Mouse (Mus musculus): Measurements from ENCODE around the gene Nufip1. TPM values are rescaled to one million over a fixed set of nuclear protein-coding genes. Genes with fewer than 3 reads are reported as not detected.

Gene Nufip1
- total and polyA plus RNA-seq, 2 experiments, result 1.9 to 2.7 TPM

GRCm38 (mm10) chr14:76164236-76164635 is 53.5 kb downstream of the Nufip1 start:
- Histone ChIP-seq H3K4me1 (ENCODE audit: control insufficient read depth, insufficient read depth, low read length) (no peaks in the 10 kb centered on the region), H3K4me3 (ENCODE audit: insufficient read depth, low read depth, low read length) (no peak overlapping the region), H3K27ac (replicated peaks; ENCODE audit: insufficient read depth, low read depth, low read length) (no peak overlapping the region), H3K79me2 (ENCODE audit: control insufficient read depth, insufficient read depth, low read length) (no peaks in the 10 kb centered on the region), H3K9ac (ENCODE audit: low read depth, low read length) (no peak overlapping the region), H3K36me3 (ENCODE audit: control insufficient read depth, insufficient read depth, low read length) (no peaks in the 10 kb centered on the region), H3K27me3 (ENCODE audit: control insufficient read depth, insufficient read depth, low read length) (peaks cover 2% of the 10 kb centered on the region; the same call in 1 of the 2 replicates)
- WGBS, result 52% methylated on average over 11 of the region's 11 CpGs
- DNase-seq (ENCODE audit: extremely low read depth, low read depth, low spot score), result no peak
- TF ChIP-seq CTCF (IDR thresholded peaks at IDR 0.05; ENCODE audit: low read depth, low read length) (no peak), POLR2A (IDR thresholded peaks at IDR 0.05; ENCODE audit: extremely low read depth, insufficient read depth, low read length) (no peak)

- no peaks in the 10 kb centered on the region for H3K79me2 ChIP-seq (ENCODE audit: control insufficient read depth, insufficient read depth, low read length)
- H3K27me3 ChIP-seq (ENCODE audit: control insufficient read depth, insufficient read depth, low read length), result peaks cover 2% of the 10 kb centered on the region; the same call in 1 of the 2 replicates
- no peak for DNase-seq (ENCODE audit: extremely low read depth, low read depth, low spot score)
- H3K4me3 ChIP-seq (ENCODE audit: insufficient read depth, low read depth, low read length), result no peak overlapping the region
- H3K27ac ChIP-seq (replicated peaks; ENCODE audit: insufficient read depth, low read depth, low read length), result no peak overlapping the region
- H3K4me1 ChIP-seq (ENCODE audit: control insufficient read depth, insufficient read depth, low read length), result no peaks in the 10 kb centered on the region
- TF ChIP-seq POLR2A (IDR thresholded peaks at IDR 0.05; ENCODE audit: extremely low read depth, insufficient read depth, low read length) (no peak), CTCF (IDR thresholded peaks at IDR 0.05; ENCODE audit: low read depth, low read length) (no peak)
- no peak overlapping the region for H3K9ac ChIP-seq (ENCODE audit: low read depth, low read length)
- no peaks in the 10 kb centered on the region for H3K36me3 ChIP-seq (ENCODE audit: control insufficient read depth, insufficient read depth, low read length)
- WGBS, result 28% methylated on average over 32 of the region's 32 CpGs
Measured at GRCm38 (mm10) chr14:76164904-76165755, 54.4 kb downstream of the Nufip1 start.

- Histone ChIP-seq H3K4me3 (ENCODE audit: insufficient read depth, low read depth, low read length) (no peak overlapping the region), H3K4me1 (ENCODE audit: control insufficient read depth, insufficient read depth, low read length) (no peaks in the 10 kb centered on the region), H3K9ac (ENCODE audit: low read depth, low read length) (no peak overlapping the region), H3K36me3 (ENCODE audit: control insufficient read depth, insufficient read depth, low read length) (no peaks in the 10 kb centered on the region), H3K27ac (replicated peaks; ENCODE audit: insufficient read depth, low read depth, low read length) (no peak overlapping the region), H3K79me2 (ENCODE audit: control insufficient read depth, insufficient read depth, low read length) (no peaks in the 10 kb centered on the region), H3K27me3 (ENCODE audit: control insufficient read depth, insufficient read depth, low read length) (peaks cover 2% of the 10 kb centered on the region; the same call in 1 of the 2 replicates)
- 69% methylated on average over 11 of the region's 11 CpGs for WGBS
- DNase-seq (ENCODE audit: extremely low read depth, low read depth, low spot score), result no peak
- TF ChIP-seq CTCF (IDR thresholded peaks at IDR 0.05; ENCODE audit: low read depth, low read length), result no peak
- TF ChIP-seq POLR2A (IDR thresholded peaks at IDR 0.05; ENCODE audit: extremely low read depth, insufficient read depth, low read length), result no peak
Measured at GRCm38 (mm10) chr14:76169876-76170466, 59.3 kb downstream of the Nufip1 start.

- Histone ChIP-seq H3K27me3 (ENCODE audit: control insufficient read depth, insufficient read depth, low read length) (no peaks in the 10 kb centered on the region), H3K27ac (replicated peaks; ENCODE audit: insufficient read depth, low read depth, low read length) (no peak overlapping the region), H3K9ac (ENCODE audit: low read depth, low read length) (no peak overlapping the region), H3K4me3 (ENCODE audit: insufficient read depth, low read depth, low read length) (no peak overlapping the region), H3K4me1 (ENCODE audit: control insufficient read depth, insufficient read depth, low read length) (no peaks in the 10 kb centered on the region), H3K36me3 (ENCODE audit: control insufficient read depth, insufficient read depth, low read length) (no peaks in the 10 kb centered on the region), H3K79me2 (ENCODE audit: control insufficient read depth, insufficient read depth, low read length) (no peaks in the 10 kb centered on the region)
- peak; percentile 5 for DNase-seq (ENCODE audit: extremely low read depth, low read depth, low spot score)
- 82% methylated on average over 8 of the region's 8 CpGs for WGBS
- TF ChIP-seq CTCF (IDR thresholded peaks at IDR 0.05; ENCODE audit: low read depth, low read length) (no peak), POLR2A (IDR thresholded peaks at IDR 0.05; ENCODE audit: extremely low read depth, insufficient read depth, low read length) (no peak)
Measured at GRCm38 (mm10) chr14:76171285-76171684, 60.6 kb downstream of the Nufip1 start.

- Histone ChIP-seq H3K9ac (ENCODE audit: low read depth, low read length) (no peak overlapping the region), H3K27ac (replicated peaks; ENCODE audit: insufficient read depth, low read depth, low read length) (no peak overlapping the region), H3K36me3 (ENCODE audit: control insufficient read depth, insufficient read depth, low read length) (no peaks in the 10 kb centered on the region), H3K79me2 (ENCODE audit: control insufficient read depth, insufficient read depth, low read length) (no peaks in the 10 kb centered on the region), H3K4me3 (ENCODE audit: insufficient read depth, low read depth, low read length) (no peak overlapping the region), H3K4me1 (ENCODE audit: control insufficient read depth, insufficient read depth, low read length) (no peaks in the 10 kb centered on the region), H3K27me3 (ENCODE audit: control insufficient read depth, insufficient read depth, low read length) (no peaks in the 10 kb centered on the region)
- 81% methylated on average over 7 of the region's 7 CpGs for WGBS
- TF ChIP-seq CTCF (IDR thresholded peaks at IDR 0.05; ENCODE audit: low read depth, low read length) (no peak), POLR2A (IDR thresholded peaks at IDR 0.05; ENCODE audit: extremely low read depth, insufficient read depth, low read length) (no peak)
- DNase-seq (ENCODE audit: extremely low read depth, low read depth, low spot score), result no peak
Measured at GRCm38 (mm10) chr14:76174328-76174727, 63.6 kb downstream of the Nufip1 start.

GRCm38 (mm10) chr14:76175808-76176207 is 65.1 kb downstream of the Nufip1 start:
- Histone ChIP-seq H3K4me3 (ENCODE audit: insufficient read depth, low read depth, low read length) (no peak overlapping the region), H3K27me3 (ENCODE audit: control insufficient read depth, insufficient read depth, low read length) (no peaks in the 10 kb centered on the region), H3K4me1 (ENCODE audit: control insufficient read depth, insufficient read depth, low read length) (no peaks in the 10 kb centered on the region), H3K36me3 (ENCODE audit: control insufficient read depth, insufficient read depth, low read length) (no peaks in the 10 kb centered on the region), H3K79me2 (ENCODE audit: control insufficient read depth, insufficient read depth, low read length) (no peaks in the 10 kb centered on the region), H3K9ac (ENCODE audit: low read depth, low read length) (no peak overlapping the region), H3K27ac (replicated peaks; ENCODE audit: insufficient read depth, low read depth, low read length) (no peak overlapping the region)
- 44% methylated on average over 5 of the region's 5 CpGs for WGBS
- TF ChIP-seq CTCF (IDR thresholded peaks at IDR 0.05; ENCODE audit: low read depth, low read length) (no peak), POLR2A (IDR thresholded peaks at IDR 0.05; ENCODE audit: extremely low read depth, insufficient read depth, low read length) (no peak)
- no peak for DNase-seq (ENCODE audit: extremely low read depth, low read depth, low spot score)
